24 mouse cellular contexts compared by ENCODE assay signal in genomic region chr7:49598225-49598624, GRCm38 (mm10). TPM values are rescaled to one million over a fixed set of nuclear protein-coding genes. Genes with fewer than 3 reads are reported as not detected.
"Had no signal": no experiment of that assay in that cellular context is flagged by ENCODE, and none has a peak within 500 bp of the region (broad histone marks: within the 10 kb centered on the region; RNA-seq: fewer than 3 reads in every experiment).

No protein-coding gene starts in this region.

- ATAC-seq: midbrain, embryonic 16.5 days had no signal

- DNase-seq: lung, adult 18-20 months; lung, embryonic 14.5 days; lung, postnatal 10 days; lung, postnatal 4 days; midbrain, embryonic 14.5 days; retina, postnatal 1 day; right cerebral cortex, postnatal 25 days; right cerebral cortex, postnatal 4 days; spleen, adult 18-20 months; thymus, adult 18-20 months; thymus, postnatal 14 days; thymus, postnatal 36 days had no signal

- H3K4me1 ChIP-seq: midbrain, embryonic 10.5 days; midbrain, embryonic 12.5 days; neural tube, embryonic 13.5 days; neural tube, embryonic 15.5 days had no signal

- H3K27me3 ChIP-seq: midbrain, embryonic 12.5 days; neural tube, embryonic 13.5 days; neural tube, embryonic 15.5 days had no signal

- H3K27ac ChIP-seq: midbrain, embryonic 10.5 days; midbrain, embryonic 12.5 days; neural tube, embryonic 13.5 days; neural tube, embryonic 15.5 days had no signal

- H3K4me3 ChIP-seq: midbrain, embryonic 10.5 days; midbrain, embryonic 12.5 days; myocyte; neural tube, embryonic 13.5 days; neural tube, embryonic 15.5 days had no signal

RNA-seq across cellular contexts. Expression of gene Dbx1, which starts 38.4 kb away (rescaled TPM):
- total RNA-seq: megakaryocyte, adult 5-6 weeks; megakaryocyte-erythroid progenitor cell, adult 5-6 weeks had no signal
- polyA plus RNA-seq: lung, embryonic 14.5 days; lung, embryonic 16.5 days; myocyte; small intestine, adult 2 months; stomach, embryonic 14.5 days; thymus, postnatal 0 days had no signal
